Mouse (Mus musculus) forebrain, embryonic 13.5 days (tissue): ENCODE measurements around the gene Iqsec1. TPM values are rescaled to one million over a fixed set of nuclear protein-coding genes. Genes with fewer than 3 reads are reported as not detected.

Source experiments
- ATAC-seq: fragments of 200-750 bp; cut with Nextera tagmentation; 2 replicates; pipeline ENCODE4 v1.8.0; 2017
- H3K27ac ChIP-seq: fragments of 300-500 bp; sonication (generic); 2 replicates; pipeline ENCODE4 v1.5.1; 2015; ENCODE audit warnings: inconsistent platforms, mild to moderate bottlenecking, moderate library complexity
- H3K27me3 ChIP-seq: fragments of 300-500 bp; sonication (generic); 2 replicates; pipeline ENCODE4 v1.6.1; 2015; ENCODE audit warnings: mild to moderate bottlenecking, inconsistent platforms
- H3K36me3 ChIP-seq: fragments of 300-500 bp; sonication (generic); 2 replicates; pipeline ENCODE4 v1.6.1; 2015; ENCODE audit warnings: mild to moderate bottlenecking, inconsistent platforms; ENCODE audit not compliant: poor library complexity, severe bottlenecking
- H3K4me1 ChIP-seq: fragments of 300-500 bp; sonication (generic); 2 replicates; pipeline ENCODE4 v1.6.1; 2015; ENCODE audit warnings: inconsistent platforms
- H3K4me2 ChIP-seq: fragments of 300-500 bp; sonication (generic); 2 replicates; pipeline ENCODE4 v1.6.1; 2015; ENCODE audit warnings: inconsistent platforms, mild to moderate bottlenecking, moderate library complexity
- H3K4me3 ChIP-seq: fragments of 300-500 bp; sonication (generic); 2 replicates; pipeline ENCODE4 v1.5.1; 2015; ENCODE audit warnings: mild to moderate bottlenecking, inconsistent platforms
- H3K9ac ChIP-seq: fragments of 300-500 bp; sonication (generic); 2 replicates; pipeline ENCODE4 v1.6.1; 2015; ENCODE audit warnings: mild to moderate bottlenecking, inconsistent platforms
- H3K9me3 ChIP-seq: fragments of 300-500 bp; sonication (generic); replicated peaks from 2 replicates; pipeline ENCODE4 v1.6.1; 2016; ENCODE audit warnings: inconsistent platforms
- WGBS: fragments of 180-500 bp; shearing (Covaris S2); methylation state at CpG from one replicate; pipeline ENCODE4 v1.1.7; 2015; 5-methylcytosine and 5-hydroxymethylcytosine counted together
- polyA plus RNA-seq: library from polyadenylated mRNA; unstranded; fragments of >200 nt; fragmentation: Nextera tagmentation; extraction: Ambion mirVana; gene quantifications from 2 replicates; pipeline ENCODE4 v1.2.1, GENCODE M21; 2015

The Iqsec1 gene
- polyA plus RNA-seq, 1 experiment from 2014 or later: 10.0 TPM

GRCm38 (mm10) chr6:90880975-90881374, 107.5 kb downstream of the Iqsec1 start:
- H3K9me3 ChIP-seq: no peaks in the 10 kb centered on the region
- H3K4me1 ChIP-seq: 0 out of 2 replicates have a peak, but pooled peaks cover 2% of the 10 kb centered on the region
- H3K27me3 ChIP-seq: no peaks in the 10 kb centered on the region
- H3K9ac ChIP-seq: no peak overlapping the region
- H3K4me3 ChIP-seq: no peak overlapping the region
- H3K27ac ChIP-seq: no peak overlapping the region
- no peaks in the 10 kb centered on the region for H3K36me3 ChIP-seq
- ATAC-seq: no peak
- H3K4me2 ChIP-seq: no peak overlapping the region
- 95% methylated on average over 2 of the region's 2 CpGs for WGBS

- Histone ChIP-seq H3K36me3 (no peaks in the 10 kb centered on the region), H3K9me3 (no peaks in the 10 kb centered on the region), H3K9ac (no peak overlapping the region), H3K4me3 (no peak overlapping the region), H3K27me3 (no peaks in the 10 kb centered on the region), H3K4me2 (no peak overlapping the region), H3K27ac (no peak overlapping the region), H3K4me1 (0 out of 2 replicates have a peak, but pooled peaks cover 2% of the 10 kb centered on the region)
- no peak for ATAC-seq
- 48% methylated on average over 3 of the region's 3 CpGs for WGBS
Measured at GRCm38 (mm10) chr6:90880404-90880803, 108.1 kb downstream of the Iqsec1 start.

GRCm38 (mm10) chr6:90871581-90871980, 116.9 kb downstream of the Iqsec1 start:
- Histone ChIP-seq H3K4me3 (no peak overlapping the region), H3K9ac (no peak overlapping the region), H3K4me1 (0 out of 2 replicates have a peak, but pooled peaks cover 9% of the 10 kb centered on the region), H3K27ac (no peak overlapping the region), H3K36me3 (no peaks in the 10 kb centered on the region), H3K27me3 (no peaks in the 10 kb centered on the region), H3K9me3 (no peaks in the 10 kb centered on the region), H3K4me2 (no peak overlapping the region)
- no peak for ATAC-seq
- 88% methylated on average over 8 of the region's 8 CpGs for WGBS

GRCm38 (mm10) chr6:90868033-90868432, 120.5 kb downstream of the Iqsec1 start:
- no peak overlapping the region for H3K9ac ChIP-seq
- H3K4me3 ChIP-seq: no peak overlapping the region
- no peak for ATAC-seq
- WGBS: 87% methylated on average over 3 of the region's 3 CpGs
- no peak overlapping the region for H3K27ac ChIP-seq
- no peaks in the 10 kb centered on the region for H3K36me3 ChIP-seq
- H3K4me1 ChIP-seq: 0 out of 2 replicates have a peak, but pooled peaks cover 9% of the 10 kb centered on the region
- H3K9me3 ChIP-seq: no peaks in the 10 kb centered on the region
- H3K4me2 ChIP-seq: no peak overlapping the region
- no peaks in the 10 kb centered on the region for H3K27me3 ChIP-seq

GRCm38 (mm10) chr6:90861370-90861769, 127.1 kb downstream of the Iqsec1 start:
- Histone ChIP-seq H3K36me3 (no peaks in the 10 kb centered on the region), H3K27ac (no peak overlapping the region), H3K9ac (no peak overlapping the region), H3K4me3 (no peak overlapping the region), H3K4me1 (no peaks in the 10 kb centered on the region), H3K27me3 (no peaks in the 10 kb centered on the region), H3K4me2 (no peak overlapping the region), H3K9me3 (peaks cover 6% of the 10 kb centered on the region; the same call in 1 of the 2 replicates)
- ATAC-seq: no peak
- WGBS: 82% methylated on average over 1 of the region's 1 CpGs

- WGBS: 92% methylated on average over 1 of the region's 1 CpGs
- no peaks in the 10 kb centered on the region for H3K27me3 ChIP-seq
Measured at GRCm38 (mm10) chr6:90857844-90858243, 130.6 kb downstream of the Iqsec1 start.

GRCm38 (mm10) chr6:90852360-90852759, 136.1 kb downstream of the Iqsec1 start:
- Histone ChIP-seq H3K9ac (no peak overlapping the region), H3K4me2 (no peak overlapping the region), H3K4me1 (peaks cover 5% of the 10 kb centered on the region; the same call in 1 of the 2 replicates), H3K36me3 (no peaks in the 10 kb centered on the region), H3K27me3 (no peaks in the 10 kb centered on the region), H3K4me3 (no peak overlapping the region), H3K9me3 (no peaks in the 10 kb centered on the region), H3K27ac (no peak overlapping the region)
- no peak for ATAC-seq
- WGBS: 42% methylated on average over 2 of the region's 2 CpGs

More at GRCm38 (mm10) chr6:90857844-90858243, 130.6 kb downstream of the Iqsec1 start:
- Histone ChIP-seq H3K9me3 (peaks cover 6% of the 10 kb centered on the region; the same call in 1 of the 2 replicates), H3K9ac (no peak overlapping the region), H3K4me2 (no peak overlapping the region), H3K4me3 (no peak overlapping the region), H3K4me1 (no peaks in the 10 kb centered on the region), H3K27ac (no peak overlapping the region), H3K36me3 (no peaks in the 10 kb centered on the region)
- ATAC-seq: no peak

- H3K27me3 ChIP-seq: no peaks in the 10 kb centered on the region
- H3K27ac ChIP-seq: no peak overlapping the region
- WGBS: 58% methylated on average over 1 of the region's 1 CpGs
- no peaks in the 10 kb centered on the region for H3K9me3 ChIP-seq
- no peak overlapping the region for H3K4me3 ChIP-seq
- no peak overlapping the region for H3K9ac ChIP-seq
- no peak for ATAC-seq
- H3K4me1 ChIP-seq: peaks cover 5% of the 10 kb centered on the region; the same call in 1 of the 2 replicates
- no peaks in the 10 kb centered on the region for H3K36me3 ChIP-seq
- no peak overlapping the region for H3K4me2 ChIP-seq
Measured at GRCm38 (mm10) chr6:90848068-90848467, 140.4 kb downstream of the Iqsec1 start.

- Histone ChIP-seq H3K4me2 (no peak overlapping the region), H3K36me3 (no peaks in the 10 kb centered on the region), H3K9me3 (no peaks in the 10 kb centered on the region), H3K27ac (no peak overlapping the region), H3K4me3 (no peak overlapping the region), H3K4me1 (peaks cover 5% of the 10 kb centered on the region; the same call in 1 of the 2 replicates), H3K9ac (no peak overlapping the region), H3K27me3 (no peaks in the 10 kb centered on the region)
- WGBS: 85% methylated on average over 2 of the region's 2 CpGs
- no peak for ATAC-seq
Measured at GRCm38 (mm10) chr6:90847523-90847922, 141.0 kb downstream of the Iqsec1 start.

GRCm38 (mm10) chr6:90839972-90840371, 148.5 kb downstream of the Iqsec1 start:
- no peak overlapping the region for H3K4me3 ChIP-seq
- H3K9ac ChIP-seq: no peak overlapping the region
- H3K27ac ChIP-seq: no peak overlapping the region
- 91% methylated on average over 2 of the region's 2 CpGs for WGBS
- no peaks in the 10 kb centered on the region for H3K9me3 ChIP-seq
- no peaks in the 10 kb centered on the region for H3K27me3 ChIP-seq
- H3K36me3 ChIP-seq: no peaks in the 10 kb centered on the region
- H3K4me2 ChIP-seq: no peak overlapping the region
- ATAC-seq: no peak
- H3K4me1 ChIP-seq: no peaks in the 10 kb centered on the region

GRCm38 (mm10) chr6:90836749-90837148, 151.7 kb downstream of the Iqsec1 start:
- no peak overlapping the region for H3K9ac ChIP-seq
- H3K27ac ChIP-seq: no peak overlapping the region
- 65% methylated on average over 2 of the region's 2 CpGs for WGBS
- no peaks in the 10 kb centered on the region for H3K27me3 ChIP-seq
- no peaks in the 10 kb centered on the region for H3K9me3 ChIP-seq
- no peak for ATAC-seq
- H3K4me1 ChIP-seq: no peaks in the 10 kb centered on the region
- no peak overlapping the region for H3K4me2 ChIP-seq
- H3K36me3 ChIP-seq: no peaks in the 10 kb centered on the region
- no peak overlapping the region for H3K4me3 ChIP-seq

GRCm38 (mm10) chr6:90829536-90829935, 158.9 kb downstream of the Iqsec1 start:
- Histone ChIP-seq H3K27ac (no peak overlapping the region), H3K4me1 (no peaks in the 10 kb centered on the region), H3K4me2 (no peak overlapping the region), H3K36me3 (no peaks in the 10 kb centered on the region), H3K9ac (no peak overlapping the region), H3K4me3 (no peak overlapping the region), H3K9me3 (no peaks in the 10 kb centered on the region), H3K27me3 (no peaks in the 10 kb centered on the region)
- 87% methylated on average over 6 of the region's 6 CpGs for WGBS
- ATAC-seq: no peak

- Histone ChIP-seq H3K27ac (no peak overlapping the region), H3K4me1 (peaks cover 16% of the 10 kb centered on the region), H3K4me2 (no peak overlapping the region), H3K9ac (no peak overlapping the region), H3K9me3 (no peaks in the 10 kb centered on the region), H3K4me3 (no peak overlapping the region), H3K36me3 (no peaks in the 10 kb centered on the region), H3K27me3 (no peaks in the 10 kb centered on the region)
- no peak for ATAC-seq
- 79% methylated on average over 2 of the region's 2 CpGs for WGBS
Measured at GRCm38 (mm10) chr6:90825063-90825462, 163.4 kb downstream of the Iqsec1 start.
